Mouse (Mus musculus) cerebellum, adult 2 months (tissue): ENCODE measurements around the gene Pgs1.

Experiments
- CTCF ChIP-seq: fragments of 200-500 bp; IDR thresholded peaks from 2 replicates; pipeline ENCODE4 v1.5.1; 2011; ENCODE audit warnings: low read depth, mild to moderate bottlenecking, control low read depth, low read length, moderate library complexity, borderline replicate concordance; ENCODE audit not compliant: insufficient read depth
- POLR2A ChIP-seq: fragments of 200-500 bp; IDR thresholded peaks from 2 replicates; pipeline ENCODE4 v1.6.1; 2011; ENCODE audit warnings: low read length, control low read depth, borderline replicate concordance; ENCODE audit not compliant: insufficient read depth

DNA sequence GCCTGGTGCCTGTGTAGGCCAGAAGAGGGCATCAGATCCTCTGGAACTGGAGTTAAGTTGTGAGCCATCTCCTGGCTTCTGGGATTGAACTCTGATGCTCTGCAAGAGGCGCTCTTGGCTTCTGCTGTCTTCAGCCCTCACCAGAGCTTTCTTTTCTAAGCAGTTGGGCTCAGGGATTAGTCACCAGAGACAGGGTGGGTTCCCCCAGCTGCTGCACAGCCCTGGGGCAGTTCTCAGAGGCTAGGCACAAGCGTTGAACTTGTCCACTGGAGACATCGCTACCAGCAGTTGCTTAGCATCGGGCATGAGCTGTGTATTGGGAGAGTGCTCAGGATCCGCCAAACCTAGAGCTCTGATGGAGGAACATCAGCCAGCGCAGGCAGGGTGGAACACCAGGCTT, 43.1 kb downstream of the Pgs1 start:
- TF ChIP-seq CTCF (no peak), POLR2A (no peak)
